Mouse (Mus musculus): ENCODE data around the gene Psg23. TPM values are rescaled to one million over a fixed set of nuclear protein-coding genes. Genes with fewer than 3 reads are reported as not detected.
"Not testable (repeated sequence)": the region's sequence is repeated elsewhere in the genome, so short reads cannot be mapped to it uniquely, and the experiment has no call there.

Gene Psg23
- not detected in 2 replicates for polyA plus RNA-seq (2016; fragmentation: Nextera tagmentation; extraction: Ambion mirVana)

GRCm38 (mm10) chr7:18616401-18616800 lies at the start of gene Psg23:
Gene Psg23 (minus strand): TSS chr7:18616501.
- not testable (repeated sequence) for H3K27me3 ChIP-seq (replicated peaks); H3K36me3 ChIP-seq; H3K9me3 ChIP-seq (replicated peaks); ATAC-seq; H3K4me2 ChIP-seq; H3K27ac ChIP-seq; H3K4me3 ChIP-seq; H3K4me1 ChIP-seq; H3K9ac ChIP-seq
- 45% methylated on average over 2 of the region's 2 CpGs for WGBS (ENCODE audit: insufficient replicate concordance)

DNA sequence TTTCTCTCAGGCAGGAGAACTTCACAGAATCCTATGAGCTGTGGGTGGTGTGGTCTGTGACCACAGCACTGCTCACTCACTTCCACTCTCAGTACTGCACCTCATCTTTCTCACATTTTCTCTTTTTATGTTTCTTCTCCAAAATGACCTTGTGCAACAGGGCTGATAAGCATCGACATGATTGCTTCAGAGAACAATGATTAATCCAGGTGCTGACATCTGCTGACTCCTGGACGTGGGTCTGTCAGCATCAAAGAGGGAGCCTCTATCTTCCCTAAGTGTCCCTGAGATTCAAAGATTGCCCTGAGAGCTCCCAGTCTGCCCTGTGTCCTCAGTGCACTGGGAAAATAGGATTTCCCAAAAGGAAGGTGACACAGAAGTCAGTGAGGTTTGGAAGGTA lies 40.3 kb upstream of the Psg23 start, which contains the start of gene Psg21:
Gene Psg21, minus strand, starts transcription at position 101 of the 400 bp plus-strand sequence.
- not testable (repeated sequence) for H3K4me3 ChIP-seq; H3K36me3 ChIP-seq; H3K4me1 ChIP-seq; H3K27me3 ChIP-seq (replicated peaks); H3K4me2 ChIP-seq; H3K9me3 ChIP-seq (replicated peaks); ATAC-seq; H3K9ac ChIP-seq; H3K27ac ChIP-seq
- WGBS (ENCODE audit: insufficient replicate concordance): 37% methylated on average over 2 of the region's 2 CpGs

DNA sequence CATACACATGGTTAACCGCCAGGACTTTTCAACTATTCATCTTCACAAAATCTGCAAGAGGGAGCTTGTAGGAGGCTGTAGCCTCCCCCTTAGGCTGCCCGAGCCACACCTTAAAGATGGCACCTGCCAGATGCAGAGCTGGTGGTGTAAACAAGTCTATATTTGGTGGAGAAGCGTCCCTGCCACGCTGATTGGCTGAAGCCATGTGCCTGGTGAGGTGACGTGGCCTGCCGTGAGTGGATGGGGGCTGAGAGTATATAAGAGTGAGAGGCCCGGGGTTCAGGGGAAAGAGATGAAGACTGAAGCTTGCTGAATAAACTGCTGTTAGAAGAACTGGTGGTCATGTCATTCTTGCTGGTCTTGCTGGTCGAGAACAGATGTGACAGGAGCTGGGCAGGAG lies 10.6 kb upstream of the Psg23 start:
- H3K9me3 ChIP-seq (replicated peaks); H3K9ac ChIP-seq; H3K4me2 ChIP-seq; H3K4me1 ChIP-seq; H3K27ac ChIP-seq; H3K27me3 ChIP-seq (replicated peaks); ATAC-seq; H3K4me3 ChIP-seq; H3K36me3 ChIP-seq: not testable (repeated sequence)
- 58% methylated on average over 8 of the region's 8 CpGs for WGBS (ENCODE audit: insufficient replicate concordance)

DNA sequence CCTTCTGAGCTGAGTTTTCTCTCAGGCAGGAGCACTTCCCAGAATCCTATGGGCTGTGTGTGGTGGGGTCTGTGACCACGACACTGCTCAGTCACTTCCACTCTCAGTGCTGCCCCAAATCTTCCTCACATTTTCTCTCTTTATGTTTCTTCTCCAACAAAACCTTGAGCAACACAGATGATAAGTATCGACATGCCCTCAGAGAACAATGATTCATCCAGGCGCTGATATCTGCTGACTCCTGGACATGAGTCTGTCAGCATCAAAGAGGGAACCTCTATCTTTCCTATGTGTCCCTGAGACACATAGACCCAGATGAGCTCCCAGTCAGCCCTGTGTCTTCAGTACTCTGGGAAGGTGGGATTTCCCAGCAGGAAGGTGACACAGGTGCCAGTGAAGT lies 49.1 kb downstream of the Psg23 start, which contains the start of gene Psg27:
Gene Psg27, minus strand, starts transcription at position 101 of the 400 bp plus-strand sequence.
- Histone ChIP-seq H3K27me3 (replicated peaks) (no peaks in the 10 kb centered on the region), H3K9ac (no peak within 1 kb of the TSS), H3K9me3 (replicated peaks) (no peaks in the 10 kb centered on the region), H3K4me2 (no peak within 1 kb of the TSS), H3K4me3 (no peak within 1 kb of the TSS), H3K36me3 (no peaks in the 10 kb centered on the region), H3K27ac (no peak within 1 kb of the TSS), H3K4me1 (no peaks in the 10 kb centered on the region)
- ATAC-seq: no peak
- 68% methylated on average over 3 of the region's 3 CpGs for WGBS (ENCODE audit: insufficient replicate concordance)

GRCm38 (mm10) chr7:18559850-18560249 lies 56.5 kb downstream of the Psg23 start:
- Histone ChIP-seq H3K27me3 (replicated peaks) (no peaks in the 10 kb centered on the region), H3K4me2 (no peak overlapping the region), H3K4me3 (no peak overlapping the region), H3K9ac (no peak overlapping the region), H3K4me1 (no peaks in the 10 kb centered on the region), H3K27ac (no peak overlapping the region), H3K9me3 (replicated peaks) (0 out of 2 replicates have a peak, but pooled peaks cover 4% of the 10 kb centered on the region), H3K36me3 (no peaks in the 10 kb centered on the region)
- no peak for ATAC-seq

Other genes starting within 250 kb of the Psg23 start
- gene Psg28, start 184.5 kb downstream of the Psg23 start, polyA plus RNA-seq (2016; fragmentation: Nextera tagmentation; extraction: Ambion mirVana): not detected in 2 replicates
- not detected in 2 replicates for gene Psg26, start 132.3 kb downstream of the Psg23 start, polyA plus RNA-seq (2016; fragmentation: Nextera tagmentation; extraction: Ambion mirVana)
- not detected in 2 replicates for gene Psg25, start 84.2 kb downstream of the Psg23 start, polyA plus RNA-seq (2016; fragmentation: Nextera tagmentation; extraction: Ambion mirVana)
- not detected in 2 replicates for gene Psg27, start 49.2 kb downstream of the Psg23 start, polyA plus RNA-seq (2016; fragmentation: Nextera tagmentation; extraction: Ambion mirVana)
- not detected in 2 replicates for gene Psg21, start 40.2 kb upstream of the Psg23 start, polyA plus RNA-seq (2016; fragmentation: Nextera tagmentation; extraction: Ambion mirVana)
- gene Psg20, start 69.7 kb upstream of the Psg23 start, polyA plus RNA-seq (2016; fragmentation: Nextera tagmentation; extraction: Ambion mirVana): not detected in 2 replicates
- 0.06 TPM in 1 of 2 replicates, not detected in the other for gene Psg22, start 101.6 kb upstream of the Psg23 start, polyA plus RNA-seq (2016; fragmentation: Nextera tagmentation; extraction: Ambion mirVana)
- not detected in 2 replicates for gene Psg19, start 182.0 kb upstream of the Psg23 start, polyA plus RNA-seq (2016; fragmentation: Nextera tagmentation; extraction: Ambion mirVana)
- 0.06 TPM in 1 of 2 replicates, not detected in the other for gene Psg17, start 205.1 kb upstream of the Psg23 start, polyA plus RNA-seq (2016; fragmentation: Nextera tagmentation; extraction: Ambion mirVana)
- 0.07 and 0.10 TPM in 2 replicates for gene Mill2, start 223.5 kb upstream of the Psg23 start, polyA plus RNA-seq (2016; fragmentation: Nextera tagmentation; extraction: Ambion mirVana)